Mouse (Mus musculus): ENCODE data around the gene Smim6.
A peak's percentile ranks its signal among the peaks of the same experiment; 100 is the strongest.

The Smim6 gene

DNA sequence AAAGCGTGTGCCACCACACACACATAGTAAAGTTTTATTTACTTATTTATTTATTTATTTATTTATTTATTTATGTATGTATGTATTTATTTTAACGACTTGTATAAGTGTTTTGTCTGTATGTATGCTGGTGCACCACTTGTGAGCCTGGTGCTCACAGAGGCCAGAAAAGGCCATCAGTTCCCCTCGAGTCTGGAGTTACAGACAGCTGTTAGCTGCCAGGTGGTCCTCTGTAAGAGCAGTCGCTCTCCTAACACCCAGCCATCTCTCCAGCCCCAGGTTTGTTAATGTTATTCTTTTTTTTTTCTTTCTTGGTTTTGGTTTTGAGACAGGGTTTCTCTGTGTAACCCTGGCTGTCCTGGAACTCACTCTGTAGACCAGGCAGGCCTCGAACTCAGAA, 6.8 kb downstream of the Smim6 start:
- H3K27me3 ChIP-seq (ENCODE audit: insufficient read depth, low read length): no peaks in the 10 kb centered on the region
- TF ChIP-seq NANOG (IDR thresholded peaks at IDR 0.05; ENCODE audit: borderline replicate concordance, low read length): no peak
- TF ChIP-seq CTCF (conservative IDR thresholded peaks at IDR 0.05; ENCODE audit: low read length): no peak
- TF ChIP-seq POU5F1 (IDR thresholded peaks at IDR 0.05; ENCODE audit: borderline replicate concordance, low read length): no peak

DNA sequence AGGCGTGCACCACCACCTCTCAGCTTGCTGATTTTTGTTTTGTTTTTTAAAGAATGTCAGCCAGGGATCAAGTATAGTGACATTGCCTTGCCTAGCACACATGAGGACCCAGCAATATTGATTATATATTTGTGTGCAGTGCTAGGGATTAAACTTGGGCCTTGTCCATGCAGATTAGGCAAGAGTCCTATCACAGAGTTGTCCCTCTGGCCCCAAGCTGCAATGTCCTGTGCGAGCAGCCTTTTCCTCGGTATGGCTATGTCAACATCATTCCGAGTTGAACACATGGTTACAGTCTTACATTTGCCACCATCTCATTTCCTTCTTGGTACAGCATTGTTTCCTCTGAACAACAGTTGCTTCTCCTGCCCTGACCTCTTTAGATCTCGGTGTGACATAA, 7.3 kb downstream of the Smim6 start:
- no peak overlapping the region for H3K4me3 ChIP-seq (replicated peaks; ENCODE audit: low read length)
- no peaks in the 10 kb centered on the region for H3K27me3 ChIP-seq (ENCODE audit: insufficient read depth, low read length)
- TF ChIP-seq CTCF (conservative IDR thresholded peaks at IDR 0.05; ENCODE audit: low read length): no peak
- no peak for TF ChIP-seq NANOG (IDR thresholded peaks at IDR 0.05; ENCODE audit: borderline replicate concordance, low read length)
- no peak for TF ChIP-seq POU5F1 (IDR thresholded peaks at IDR 0.05; ENCODE audit: borderline replicate concordance, low read length)
- H3K36me3 ChIP-seq (ENCODE audit: insufficient read depth, low read length): peaks cover 78% of the 10 kb centered on the region
- peaks cover 15% of the 10 kb centered on the region for H3K4me1 ChIP-seq (replicated peaks; ENCODE audit: low read depth, low read length)
- no peaks in the 10 kb centered on the region for H3K9me3 ChIP-seq (ENCODE audit: low read length)

More for the DNA sequence above, 6.8 kb downstream of the Smim6 start:
- Histone ChIP-seq H3K4me1 (replicated peaks; ENCODE audit: low read depth, low read length) (peaks cover 15% of the 10 kb centered on the region), H3K9me3 (ENCODE audit: low read length) (no peaks in the 10 kb centered on the region), H3K36me3 (ENCODE audit: insufficient read depth, low read length) (peaks cover 78% of the 10 kb centered on the region), H3K4me3 (replicated peaks; ENCODE audit: low read length) (no peak overlapping the region)

- H3K4me1 ChIP-seq (replicated peaks; ENCODE audit: low read depth, low read length): peaks cover 15% of the 10 kb centered on the region
- no peaks in the 10 kb centered on the region for H3K9me3 ChIP-seq (ENCODE audit: low read length)
- no peak overlapping the region for H3K4me3 ChIP-seq (replicated peaks; ENCODE audit: low read length)
- no peaks in the 10 kb centered on the region for H3K27me3 ChIP-seq (ENCODE audit: insufficient read depth, low read length)
- H3K36me3 ChIP-seq (ENCODE audit: insufficient read depth, low read length): peaks cover 79% of the 10 kb centered on the region
- TF ChIP-seq NANOG (IDR thresholded peaks at IDR 0.05; ENCODE audit: borderline replicate concordance, low read length): no peak
- peak; percentile 86 for TF ChIP-seq CTCF (conservative IDR thresholded peaks at IDR 0.05; ENCODE audit: low read length)
These were observed 8.4 kb downstream of the Smim6 start for GRCm38 (mm10) chr11:115920110-115920818.

DNA sequence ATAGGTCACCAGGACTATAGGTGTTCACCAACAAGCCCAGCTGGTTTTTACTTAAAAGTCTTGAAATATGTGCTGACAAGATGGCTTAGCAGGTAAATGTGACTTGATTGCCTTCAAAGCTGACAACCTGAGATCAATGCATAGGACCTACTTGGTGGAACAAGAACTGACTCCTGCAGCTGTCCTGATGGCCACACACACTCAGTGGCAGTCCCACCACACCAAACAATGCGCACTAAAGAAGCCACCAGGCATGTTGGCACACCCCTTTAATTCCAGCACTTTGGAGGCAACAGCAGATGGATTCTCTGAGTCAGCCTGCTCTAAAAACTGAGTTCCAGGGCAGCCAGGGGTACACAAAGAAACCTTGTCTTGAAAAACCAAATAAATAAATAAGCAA, 10.2 kb downstream of the Smim6 start:
- TF ChIP-seq NANOG (IDR thresholded peaks at IDR 0.05; ENCODE audit: borderline replicate concordance, low read length): no peak
- TF ChIP-seq POU5F1 (IDR thresholded peaks at IDR 0.05; ENCODE audit: borderline replicate concordance, low read length): no peak
- no peak for TF ChIP-seq CTCF (conservative IDR thresholded peaks at IDR 0.05; ENCODE audit: low read length)

GRCm38 (mm10) chr11:115929031-115929430, 17.2 kb downstream of the Smim6 start:
- TF ChIP-seq POU5F1 (IDR thresholded peaks at IDR 0.05; ENCODE audit: borderline replicate concordance, low read length): no peak
- no peak for TF ChIP-seq NANOG (IDR thresholded peaks at IDR 0.05; ENCODE audit: borderline replicate concordance, low read length)
- no peak for TF ChIP-seq CTCF (conservative IDR thresholded peaks at IDR 0.05; ENCODE audit: low read length)
- Histone ChIP-seq H3K9me3 (ENCODE audit: low read length) (no peaks in the 10 kb centered on the region), H3K4me3 (replicated peaks; ENCODE audit: low read length) (no peak overlapping the region), H3K4me1 (replicated peaks; ENCODE audit: low read depth, low read length) (peaks cover 16% of the 10 kb centered on the region), H3K27me3 (ENCODE audit: insufficient read depth, low read length) (no peaks in the 10 kb centered on the region), H3K36me3 (ENCODE audit: insufficient read depth, low read length) (peaks cover 69% of the 10 kb centered on the region)

More for the DNA sequence above, 10.2 kb downstream of the Smim6 start:
- no peaks in the 10 kb centered on the region for H3K9me3 ChIP-seq (ENCODE audit: low read length)
- no peak overlapping the region for H3K4me3 ChIP-seq (replicated peaks; ENCODE audit: low read length)
- H3K36me3 ChIP-seq (ENCODE audit: insufficient read depth, low read length): peaks cover 76% of the 10 kb centered on the region
- H3K27me3 ChIP-seq (ENCODE audit: insufficient read depth, low read length): no peaks in the 10 kb centered on the region
- peaks cover 5% of the 10 kb centered on the region for H3K4me1 ChIP-seq (replicated peaks; ENCODE audit: low read depth, low read length)

DNA sequence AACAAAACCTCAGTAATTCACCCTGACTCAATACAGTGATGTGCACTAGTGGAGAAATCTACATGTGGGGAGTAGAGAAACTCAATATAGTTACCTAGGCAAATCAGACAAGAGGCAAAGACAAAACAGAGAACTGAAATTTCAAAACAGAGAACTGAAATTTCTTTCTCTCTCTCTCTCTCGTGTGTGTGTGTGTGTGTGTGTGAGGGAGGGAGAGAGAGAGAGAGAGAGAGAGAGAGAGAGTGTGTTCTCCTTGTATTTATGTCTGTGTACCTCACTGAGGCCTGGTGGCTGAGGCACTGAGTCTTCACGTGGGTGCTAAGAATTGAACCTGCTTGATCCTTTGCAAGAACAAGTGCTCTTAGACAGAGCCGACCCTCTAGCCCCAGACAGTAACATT, 18.0 kb downstream of the Smim6 start:
- H3K4me1 ChIP-seq (replicated peaks; ENCODE audit: low read depth, low read length): peaks cover 24% of the 10 kb centered on the region
- peaks cover 63% of the 10 kb centered on the region for H3K36me3 ChIP-seq (ENCODE audit: insufficient read depth, low read length)
- no peak for TF ChIP-seq POU5F1 (IDR thresholded peaks at IDR 0.05; ENCODE audit: borderline replicate concordance, low read length)
- TF ChIP-seq CTCF (conservative IDR thresholded peaks at IDR 0.05; ENCODE audit: low read length): no peak
- TF ChIP-seq NANOG (IDR thresholded peaks at IDR 0.05; ENCODE audit: borderline replicate concordance, low read length): no peak
- H3K9me3 ChIP-seq (ENCODE audit: low read length): no peaks in the 10 kb centered on the region
- no peak overlapping the region for H3K4me3 ChIP-seq (replicated peaks; ENCODE audit: low read length)
- H3K27me3 ChIP-seq (ENCODE audit: insufficient read depth, low read length): no peaks in the 10 kb centered on the region

- H3K4me1 ChIP-seq (replicated peaks; ENCODE audit: low read depth, low read length): peaks cover 38% of the 10 kb centered on the region
- H3K4me3 ChIP-seq (replicated peaks; ENCODE audit: low read length): no peak overlapping the region
- H3K27me3 ChIP-seq (ENCODE audit: insufficient read depth, low read length): no peaks in the 10 kb centered on the region
- peaks cover 65% of the 10 kb centered on the region for H3K36me3 ChIP-seq (ENCODE audit: insufficient read depth, low read length)
- TF ChIP-seq NANOG (IDR thresholded peaks at IDR 0.05; ENCODE audit: borderline replicate concordance, low read length) (no peak), CTCF (conservative IDR thresholded peaks at IDR 0.05; ENCODE audit: low read length) (no peak), POU5F1 (IDR thresholded peaks at IDR 0.05; ENCODE audit: borderline replicate concordance, low read length) (no peak)
- H3K9me3 ChIP-seq (ENCODE audit: low read length): no peaks in the 10 kb centered on the region
These were observed 19.4 kb downstream of the Smim6 start for GRCm38 (mm10) chr11:115931235-115931634.

DNA sequence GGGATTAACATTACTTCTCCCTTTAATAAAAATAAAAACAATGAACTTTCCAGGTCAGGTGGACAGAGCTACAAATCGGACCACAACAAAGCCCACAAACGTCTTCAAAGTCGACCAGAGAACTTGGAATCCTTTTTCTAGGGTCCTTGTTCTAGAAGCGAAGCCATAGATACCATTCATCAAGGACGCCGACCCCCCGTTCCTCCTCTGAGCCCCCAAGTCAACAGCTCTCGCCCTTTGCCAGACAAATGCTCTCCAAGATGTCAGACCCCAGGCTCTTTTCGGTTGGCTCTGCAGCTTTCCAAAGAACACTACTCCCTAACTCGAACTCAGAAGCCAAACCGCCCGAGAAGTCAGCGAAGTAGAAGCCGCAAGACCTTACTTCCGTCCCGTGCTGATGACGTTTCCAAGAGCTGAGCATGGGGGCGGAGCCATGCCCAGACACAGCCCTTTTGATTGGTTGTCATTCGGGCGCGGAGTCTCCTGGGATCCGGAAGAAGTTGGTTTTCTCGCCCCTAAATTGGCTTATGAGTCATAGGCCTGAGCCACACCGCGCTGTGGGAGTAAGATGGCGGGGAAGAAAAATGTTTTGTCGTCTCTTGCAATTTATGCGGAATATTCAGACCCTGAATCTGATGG, 21.4 kb downstream of the Smim6 start, which contains the start of the genes Sap30bp and Recql5:
Gene Sap30bp, plus strand, starts transcription at position 175 of the 639 bp plus-strand sequence.
Gene Recql5, minus strand, starts transcription at position 370 of the 639 bp plus-strand sequence.
- peaks cover 48% of the 10 kb centered on the region for H3K4me1 ChIP-seq (replicated peaks; ENCODE audit: low read depth, low read length)
- H3K36me3 ChIP-seq (ENCODE audit: insufficient read depth, low read length): peaks cover 66% of the 10 kb centered on the region
- H3K4me3 ChIP-seq (replicated peaks; ENCODE audit: low read length): peak within 1 kb of the TSS; percentile 100
- H3K27me3 ChIP-seq (ENCODE audit: insufficient read depth, low read length): no peaks in the 10 kb centered on the region
- no peaks in the 10 kb centered on the region for H3K9me3 ChIP-seq (ENCODE audit: low read length)
- TF ChIP-seq POU5F1 (IDR thresholded peaks at IDR 0.05; ENCODE audit: borderline replicate concordance, low read length) (no peak), NANOG (IDR thresholded peaks at IDR 0.05; ENCODE audit: borderline replicate concordance, low read length) (no peak)

Measured in E14TG2a.4 (cell line).